Mouse (Mus musculus) lung, postnatal 0 days (tissue): ENCODE data around the gene Gpc3. TPM values are rescaled to one million over a fixed set of nuclear protein-coding genes. Genes with fewer than 3 reads are reported as not detected.

Experiments used
- ATAC-seq: fragments of 200-750 bp; cut with Nextera tagmentation; 2 replicates; pipeline ENCODE4 v1.8.0; 2017; ENCODE audit warnings: moderate library complexity
- DNase-seq: peaks from one replicate; pipeline ENCODE4 v3.0.0-alpha.2; 2016; ENCODE audit warnings: low spot score
- H3K27ac ChIP-seq: fragments of 300-500 bp; sonication (generic); 2 replicates; pipeline ENCODE4 v1.5.1; 2014; ENCODE audit warnings: antibody characterized with exemption, mild to moderate bottlenecking, low read length, mixed read lengths
- H3K27me3 ChIP-seq: fragments of 300-500 bp; sonication (generic); replicated peaks from 2 replicates; pipeline ENCODE4 v1.6.1; 2014; ENCODE audit warnings: low read length, mixed read lengths; ENCODE audit not compliant: insufficient read depth
- H3K36me3 ChIP-seq: fragments of 300-500 bp; sonication (generic); 2 replicates; pipeline ENCODE4 v1.6.1; 2014; ENCODE audit warnings: low read length, mixed read lengths; ENCODE audit not compliant: insufficient read depth
- H3K4me1 ChIP-seq: fragments of 300-500 bp; sonication (generic); 2 replicates; pipeline ENCODE4 v1.6.1; 2014; ENCODE audit warnings: antibody characterized with exemption, low read depth, low read length, mixed read lengths; ENCODE audit not compliant: insufficient read depth
- H3K4me2 ChIP-seq: fragments of 300-500 bp; sonication (generic); replicated peaks from 2 replicates; pipeline ENCODE4 v1.6.1; 2014; ENCODE audit warnings: low read depth, mild to moderate bottlenecking, low read length, moderate library complexity, mixed read lengths
- H3K4me3 ChIP-seq: fragments of 300-500 bp; sonication (generic); 2 replicates; pipeline ENCODE4 v1.5.1; 2014; ENCODE audit warnings: low read depth, low read length
- H3K9ac ChIP-seq: fragments of 300-500 bp; sonication (generic); replicated peaks from 2 replicates; pipeline ENCODE4 v1.6.1; 2014; ENCODE audit warnings: low read depth, mild to moderate bottlenecking
- H3K9me3 ChIP-seq: fragments of 300-500 bp; sonication (generic); 2 replicates; pipeline ENCODE4 v1.6.1; 2016; ENCODE audit warnings: low read length, mixed read lengths
- CTCF ChIP-seq: IDR thresholded peaks from 2 replicates; pipeline ENCODE4 v1.5.1; 2016; ENCODE audit warnings: antibody characterized with exemption, mild to moderate bottlenecking
- EP300 ChIP-seq: IDR thresholded peaks from 2 replicates; pipeline ENCODE4 v1.6.1; 2016; ENCODE audit warnings: antibody characterized with exemption, mild to moderate bottlenecking, control low read depth
- WGBS: fragments of 180-500 bp; shearing (Covaris S2); extraction: QIAGEN DNeasy Blood & Tissue Kit; methylation state at CpG from one replicate; pipeline ENCODE4 v1.1.7; 2014; 5-methylcytosine and 5-hydroxymethylcytosine counted together
- polyA plus RNA-seq: library from polyadenylated mRNA; unstranded; fragments of >200 nt; fragmentation: Nextera tagmentation; extraction: Ambion mirVana; gene quantifications from 2 replicates; pipeline ENCODE4 v1.2.1, GENCODE M21; 2015

Gpc3 gene
- polyA plus RNA-seq, 1 experiment from 2014 or later = 294 TPM

DNA sequence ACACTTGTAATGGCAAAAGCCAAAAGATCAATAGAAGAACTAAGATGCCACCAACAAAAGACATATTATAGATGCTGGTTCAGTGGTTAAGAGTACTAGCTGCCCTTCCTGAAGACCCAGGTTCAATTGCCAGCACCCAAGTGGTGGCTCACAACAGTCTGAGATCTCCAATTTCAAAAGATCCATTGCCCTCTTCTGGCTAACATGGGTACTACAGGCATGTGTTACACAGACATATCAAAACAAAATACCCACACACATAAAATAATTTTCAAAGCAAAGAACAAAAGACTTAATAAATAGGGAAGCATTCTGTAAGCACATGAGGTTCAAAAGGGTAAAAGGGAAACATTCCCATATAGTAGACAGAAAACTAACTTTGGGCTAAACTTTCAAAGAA, 26.1 kb downstream of the Gpc3 start:
- no peak overlapping the region for H3K9ac ChIP-seq
- no peak overlapping the region for H3K4me3 ChIP-seq
- H3K4me2 ChIP-seq = no peak overlapping the region
- DNase-seq (no peak), ATAC-seq (no peak)
- H3K36me3 ChIP-seq = no peaks in the 10 kb centered on the region
- H3K27ac ChIP-seq = no peak overlapping the region
- TF ChIP-seq EP300 (no peak), CTCF (no peak; the same call in 1 of the 2 replicates)
- no peaks in the 10 kb centered on the region for H3K27me3 ChIP-seq
- no peaks in the 10 kb centered on the region for H3K4me1 ChIP-seq
- no peaks in the 10 kb centered on the region for H3K9me3 ChIP-seq

DNA sequence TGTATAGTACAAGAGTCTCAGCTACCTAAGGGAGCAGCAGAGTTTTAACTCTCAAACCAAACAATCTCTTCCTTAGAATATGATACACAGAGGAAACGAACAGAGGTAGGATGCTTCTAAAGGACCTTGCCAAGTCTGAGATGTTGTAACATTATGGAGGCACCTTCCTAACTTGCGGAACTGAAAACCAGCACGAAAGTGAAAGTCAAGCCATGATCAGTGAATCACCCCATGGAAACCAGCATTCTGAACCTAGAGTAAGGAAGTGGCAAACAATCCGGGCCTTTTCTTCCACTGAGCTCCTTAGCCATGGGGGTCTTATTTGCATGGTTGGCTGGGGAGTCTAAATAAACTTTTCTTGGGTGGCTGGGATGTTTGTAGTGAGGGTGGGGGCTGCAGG, 53.8 kb downstream of the Gpc3 start:
- H3K27me3 ChIP-seq = no peaks in the 10 kb centered on the region
- H3K27ac ChIP-seq = no peak overlapping the region
- H3K9me3 ChIP-seq = no peaks in the 10 kb centered on the region
- ATAC-seq = no peak
- TF ChIP-seq CTCF = no peak
- no peak for TF ChIP-seq EP300
- H3K9ac ChIP-seq = no peak overlapping the region
- 81% methylated on average over 4 of the region's 4 CpGs for WGBS
- H3K4me3 ChIP-seq = no peak overlapping the region
- no peak for DNase-seq
- no peaks in the 10 kb centered on the region for H3K36me3 ChIP-seq
- H3K4me1 ChIP-seq = no peaks in the 10 kb centered on the region
- no peak overlapping the region for H3K4me2 ChIP-seq

DNA sequence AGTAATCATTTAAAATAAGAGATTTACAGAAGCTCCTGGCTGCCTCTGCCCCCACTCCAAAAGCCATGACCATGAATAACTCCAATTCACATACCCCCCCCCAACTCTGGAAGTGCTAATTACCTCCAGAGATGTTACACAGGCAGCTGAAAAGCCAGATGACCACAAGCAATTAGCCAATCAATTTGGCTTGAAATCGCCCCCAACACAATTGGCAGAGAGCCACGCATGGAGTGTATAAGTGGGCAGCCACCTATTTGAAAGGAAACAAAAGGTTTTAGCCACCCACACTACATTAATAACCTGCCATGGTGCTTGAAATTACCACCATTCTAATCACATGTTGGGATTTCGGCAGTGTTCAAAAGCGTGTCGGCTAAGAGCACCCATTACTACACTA, 55.2 kb downstream of the Gpc3 start:
- Histone ChIP-seq H3K9ac (no peak overlapping the region), H3K4me1 (no peaks in the 10 kb centered on the region), H3K36me3 (no peaks in the 10 kb centered on the region), H3K27ac (no peak overlapping the region), H3K27me3 (no peaks in the 10 kb centered on the region), H3K4me2 (no peak overlapping the region), H3K9me3 (no peaks in the 10 kb centered on the region), H3K4me3 (no peak overlapping the region)
- TF ChIP-seq CTCF (no peak), EP300 (no peak)
- DNase-seq (no peak), ATAC-seq (no peak)
- WGBS = 79% methylated on average over 5 of the region's 5 CpGs

DNA sequence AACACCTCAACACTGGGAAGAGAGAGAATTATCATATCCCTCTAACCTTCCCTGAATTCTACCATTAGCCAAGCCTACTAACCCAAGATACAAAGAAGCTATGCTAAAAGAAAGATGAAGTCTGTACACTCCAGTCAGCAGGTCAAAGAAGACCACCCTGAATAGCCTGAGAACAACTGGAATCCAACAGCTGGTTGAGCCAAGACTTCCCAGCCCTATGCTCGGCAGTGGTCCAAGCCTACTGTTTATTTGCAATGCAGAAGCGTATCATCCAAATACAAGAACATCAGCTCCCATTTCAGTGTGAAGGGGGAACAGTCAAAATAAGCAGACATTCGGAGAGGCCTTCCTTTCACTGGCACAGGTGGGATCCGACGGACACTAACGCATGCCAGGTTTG, 56.3 kb downstream of the Gpc3 start:
- ATAC-seq (no peak), DNase-seq (peak; percentile 33)
- TF ChIP-seq EP300 (no peak), CTCF (no peak)
- 50% methylated on average over 6 of the region's 6 CpGs for WGBS
- Histone ChIP-seq H3K27ac (no peak overlapping the region), H3K36me3 (no peaks in the 10 kb centered on the region), H3K4me3 (no peak overlapping the region), H3K27me3 (no peaks in the 10 kb centered on the region), H3K9me3 (no peaks in the 10 kb centered on the region), H3K4me1 (no peaks in the 10 kb centered on the region), H3K4me2 (no peak overlapping the region), H3K9ac (no peak overlapping the region)

DNA sequence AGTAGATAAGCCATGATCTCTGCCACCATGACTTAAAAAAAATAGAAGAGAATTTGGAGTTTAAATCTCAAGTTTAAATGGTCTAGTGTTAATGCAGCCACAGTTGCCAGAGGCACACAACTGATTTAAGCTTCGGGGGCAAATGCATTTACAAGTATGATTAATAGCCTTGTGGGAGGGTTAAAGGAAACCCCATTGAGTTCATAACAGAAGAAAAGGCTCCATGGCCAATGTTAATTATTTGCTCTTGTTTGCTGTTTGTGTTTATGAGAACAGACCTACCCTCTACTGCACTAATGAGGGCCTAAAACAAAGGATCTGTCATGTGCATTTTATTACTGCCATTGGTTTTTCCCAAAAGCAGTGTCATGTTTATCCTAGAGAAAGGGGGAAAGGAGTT, 62.5 kb downstream of the Gpc3 start:
- Histone ChIP-seq H3K27me3 (no peaks in the 10 kb centered on the region), H3K27ac (no peak overlapping the region), H3K4me2 (no peak overlapping the region), H3K4me3 (no peak overlapping the region), H3K9me3 (no peaks in the 10 kb centered on the region), H3K4me1 (no peaks in the 10 kb centered on the region), H3K9ac (no peak overlapping the region), H3K36me3 (no peaks in the 10 kb centered on the region)
- ATAC-seq = no peak
- WGBS = 73% methylated on average over 1 of the region's 1 CpGs
- TF ChIP-seq EP300 (no peak), CTCF (no peak)
- no peak for DNase-seq

DNA sequence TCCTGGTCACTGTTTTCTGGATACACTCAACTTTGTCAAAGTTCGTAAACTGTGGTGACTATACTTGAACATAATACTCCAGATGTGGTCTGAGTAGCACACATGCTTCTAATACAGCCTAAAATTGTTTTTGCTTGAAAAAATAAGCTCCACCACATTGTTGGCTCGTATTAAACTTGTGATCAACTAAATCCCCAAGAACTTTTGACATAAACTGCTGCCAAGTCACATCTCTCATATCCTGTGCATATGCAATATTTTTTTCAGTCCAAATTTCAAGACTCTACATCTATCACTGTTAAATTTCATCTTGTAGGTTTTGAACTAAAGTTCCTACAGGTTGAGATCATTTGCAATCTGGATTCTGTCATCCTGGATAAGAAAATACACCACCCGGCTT, 69.1 kb downstream of the Gpc3 start:
- DNase-seq = no peak

DNA sequence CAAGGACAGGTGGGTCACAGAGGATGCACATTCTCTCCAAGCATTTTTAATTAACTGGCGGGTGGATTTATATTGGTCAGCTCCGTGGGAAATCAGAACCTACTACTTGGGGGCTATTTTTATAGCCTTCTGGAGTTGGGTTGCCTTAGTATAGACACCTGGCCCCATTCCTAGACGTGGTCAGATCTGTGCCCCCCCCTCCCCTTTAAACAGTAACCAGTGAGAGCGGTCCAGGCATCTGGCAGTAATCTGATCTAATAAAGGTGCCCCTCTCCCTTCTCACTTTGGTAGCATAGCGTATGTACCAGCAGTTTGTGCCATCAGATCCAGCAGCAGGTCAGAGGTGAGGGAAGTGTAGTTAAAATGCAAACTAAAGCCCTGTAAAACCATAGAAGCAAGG, 76.5 kb downstream of the Gpc3 start:
- TF ChIP-seq EP300 = no peak
- no peak for TF ChIP-seq CTCF

More for the DNA sequence above, 69.1 kb downstream of the Gpc3 start:
- Histone ChIP-seq H3K4me2 (no peak overlapping the region), H3K27me3 (no peaks in the 10 kb centered on the region), H3K4me3 (no peak overlapping the region), H3K9ac (no peak overlapping the region), H3K9me3 (no peaks in the 10 kb centered on the region), H3K4me1 (no peaks in the 10 kb centered on the region), H3K27ac (no peak overlapping the region), H3K36me3 (no peaks in the 10 kb centered on the region)
- 51% methylated on average over 3 of the region's 3 CpGs for WGBS
- TF ChIP-seq EP300 = no peak
- TF ChIP-seq CTCF = no peak
- ATAC-seq = no peak

More for the DNA sequence above, 76.5 kb downstream of the Gpc3 start:
- Histone ChIP-seq H3K4me1 (no peaks in the 10 kb centered on the region), H3K27ac (no peak overlapping the region), H3K27me3 (no peaks in the 10 kb centered on the region), H3K9me3 (no peaks in the 10 kb centered on the region), H3K4me3 (no peak overlapping the region), H3K36me3 (no peaks in the 10 kb centered on the region), H3K4me2 (no peak overlapping the region), H3K9ac (no peak overlapping the region)
- no peak for ATAC-seq
- 69% methylated on average over 5 of the region's 5 CpGs for WGBS
- DNase-seq = no peak
